Mouse (Mus musculus) embryonic facial prominence, embryonic 15.5 days (tissue): ENCODE measurements at regions not wholly inside any gene's neighbourhood (a gene's known extent, or its start where the extent isn't known, plus 50 kb on each side); places are given as distances from the start of the nearest gene placed in this dataset.

ENCODE experiments used
- ATAC-seq: fragments of 200-750 bp; cut with Nextera tagmentation; 2 replicates; pipeline ENCODE4 v1.8.0; 2017; ENCODE audit warnings: low read depth, moderate TSS enrichment; ENCODE audit not compliant: insufficient number of reproducible peaks, low FRiP score, low TSS enrichment
- H3K27ac ChIP-seq: fragments of 300-500 bp; sonication (generic); replicated peaks from 2 replicates; pipeline ENCODE4 v1.5.1; 2015; ENCODE audit warnings: mild to moderate bottlenecking, inconsistent platforms
- H3K27me3 ChIP-seq: fragments of 300-500 bp; sonication (generic); 2 replicates; pipeline ENCODE4 v1.6.1; 2015; ENCODE audit warnings: inconsistent platforms
- H3K36me3 ChIP-seq: fragments of 300-500 bp; sonication (generic); 2 replicates; pipeline ENCODE4 v1.6.1; 2015; ENCODE audit warnings: mild to moderate bottlenecking, inconsistent platforms
- H3K4me1 ChIP-seq: fragments of 300-500 bp; sonication (generic); 2 replicates; pipeline ENCODE4 v1.6.1; 2015; ENCODE audit warnings: inconsistent platforms
- H3K4me2 ChIP-seq: fragments of 300-500 bp; sonication (generic); replicated peaks from 2 replicates; pipeline ENCODE4 v1.6.1; 2015; ENCODE audit warnings: mild to moderate bottlenecking, inconsistent platforms
- H3K4me3 ChIP-seq: fragments of 300-500 bp; sonication (generic); replicated peaks from 2 replicates; pipeline ENCODE4 v1.5.1; 2015; ENCODE audit warnings: mild to moderate bottlenecking, inconsistent platforms
- H3K9ac ChIP-seq: fragments of 300-500 bp; sonication (generic); 2 replicates; pipeline ENCODE4 v1.6.1; 2015; ENCODE audit warnings: inconsistent platforms
- H3K9me3 ChIP-seq: fragments of 300-500 bp; sonication (generic); replicated peaks from 2 replicates; pipeline ENCODE4 v1.6.1; 2016; ENCODE audit warnings: inconsistent platforms
- WGBS: fragments of 180-500 bp; shearing (Covaris S2); methylation state at CpG from one replicate; pipeline ENCODE4 v1.1.7; 2015; 5-methylcytosine and 5-hydroxymethylcytosine counted together

GRCm38 (mm10) chr5:148741267-148742004 lies 187.7 kb downstream of the Katnal1 start:
- Histone ChIP-seq H3K27ac (no peak overlapping the region), H3K9me3 (no peaks in the 10 kb centered on the region), H3K27me3 (no peaks in the 10 kb centered on the region), H3K4me1 (no peaks in the 10 kb centered on the region; the same call in 1 of the 2 replicates), H3K9ac (no peak overlapping the region), H3K4me3 (no peak overlapping the region), H3K36me3 (no peaks in the 10 kb centered on the region), H3K4me2 (no peak overlapping the region)
- ATAC-seq, result no peak
- 83% methylated on average over 19 of the region's 19 CpGs for WGBS

- no peaks in the 10 kb centered on the region for H3K9me3 ChIP-seq
- no peak overlapping the region for H3K4me3 ChIP-seq
- no peak overlapping the region for H3K27ac ChIP-seq
- no peaks in the 10 kb centered on the region for H3K36me3 ChIP-seq
- ATAC-seq, result no peak
- no peak overlapping the region for H3K4me2 ChIP-seq
- no peaks in the 10 kb centered on the region for H3K27me3 ChIP-seq
- H3K4me1 ChIP-seq, result no peaks in the 10 kb centered on the region; the same call in 1 of the 2 replicates
- 58% methylated on average over 15 of the region's 15 CpGs for WGBS
- H3K9ac ChIP-seq, result no peak overlapping the region
These were observed 188.0 kb upstream of the Ubl3 start for GRCm38 (mm10) chr5:148740366-148741266.

- WGBS, result 72% methylated on average over 2 of the region's 2 CpGs
- H3K27ac ChIP-seq, result no peak overlapping the region
- H3K4me3 ChIP-seq, result no peak overlapping the region
- H3K4me1 ChIP-seq, result no peaks in the 10 kb centered on the region; the same call in 1 of the 2 replicates
- no peaks in the 10 kb centered on the region for H3K27me3 ChIP-seq
- H3K9ac ChIP-seq, result no peak overlapping the region
- H3K9me3 ChIP-seq, result no peaks in the 10 kb centered on the region
- H3K36me3 ChIP-seq, result no peaks in the 10 kb centered on the region
- no peak overlapping the region for H3K4me2 ChIP-seq
- ATAC-seq, result no peak
These were observed 187.1 kb upstream of the Ubl3 start for GRCm38 (mm10) chr5:148739672-148740071.

- Histone ChIP-seq H3K9me3 (no peaks in the 10 kb centered on the region), H3K4me2 (no peak overlapping the region), H3K4me3 (no peak overlapping the region), H3K9ac (no peak overlapping the region), H3K4me1 (no peaks in the 10 kb centered on the region; the same call in 1 of the 2 replicates), H3K36me3 (no peaks in the 10 kb centered on the region), H3K27ac (no peak overlapping the region), H3K27me3 (no peaks in the 10 kb centered on the region)
- ATAC-seq, result no peak
- 50% methylated on average over 3 of the region's 3 CpGs for WGBS
These were observed 186.6 kb upstream of the Ubl3 start for GRCm38 (mm10) chr5:148739141-148739540.

GRCm38 (mm10) chr5:148729541-148729940 lies 177.0 kb upstream of the Ubl3 start:
- H3K27ac ChIP-seq, result no peak overlapping the region
- H3K9me3 ChIP-seq, result no peaks in the 10 kb centered on the region
- no peak overlapping the region for H3K9ac ChIP-seq
- ATAC-seq, result no peak
- no peaks in the 10 kb centered on the region for H3K4me1 ChIP-seq
- 57% methylated on average over 15 of the region's 15 CpGs for WGBS
- H3K4me2 ChIP-seq, result no peak overlapping the region
- H3K36me3 ChIP-seq, result no peaks in the 10 kb centered on the region
- H3K27me3 ChIP-seq, result no peaks in the 10 kb centered on the region
- H3K4me3 ChIP-seq, result no peak overlapping the region

- no peak overlapping the region for H3K4me2 ChIP-seq
- no peak for ATAC-seq
- no peaks in the 10 kb centered on the region for H3K4me1 ChIP-seq
- 51% methylated on average over 1 of the region's 1 CpGs for WGBS
- no peaks in the 10 kb centered on the region for H3K9me3 ChIP-seq
- no peaks in the 10 kb centered on the region for H3K27me3 ChIP-seq
- no peak overlapping the region for H3K4me3 ChIP-seq
- H3K27ac ChIP-seq, result no peak overlapping the region
- no peaks in the 10 kb centered on the region for H3K36me3 ChIP-seq
- no peak overlapping the region for H3K9ac ChIP-seq
These were observed 175.9 kb upstream of the Ubl3 start for GRCm38 (mm10) chr5:148728492-148728891.

- Histone ChIP-seq H3K36me3 (no peaks in the 10 kb centered on the region), H3K4me2 (no peak overlapping the region), H3K4me1 (no peaks in the 10 kb centered on the region), H3K9ac (no peak overlapping the region), H3K4me3 (no peak overlapping the region), H3K9me3 (no peaks in the 10 kb centered on the region), H3K27me3 (no peaks in the 10 kb centered on the region), H3K27ac (no peak overlapping the region)
- no peak for ATAC-seq
- 76% methylated on average over 7 of the region's 7 CpGs for WGBS
These were observed 173.9 kb upstream of the Ubl3 start for GRCm38 (mm10) chr5:148726442-148726841.

GRCm38 (mm10) chr5:148724470-148724869 lies 171.9 kb upstream of the Ubl3 start:
- Histone ChIP-seq H3K4me2 (no peak overlapping the region), H3K4me1 (no peaks in the 10 kb centered on the region), H3K27me3 (no peaks in the 10 kb centered on the region), H3K4me3 (no peak overlapping the region), H3K36me3 (no peaks in the 10 kb centered on the region), H3K27ac (no peak overlapping the region), H3K9ac (no peak overlapping the region), H3K9me3 (no peaks in the 10 kb centered on the region)
- no peak for ATAC-seq
- 86% methylated on average over 6 of the region's 6 CpGs for WGBS

GRCm38 (mm10) chr5:148723677-148724227 lies 171.2 kb upstream of the Ubl3 start:
- Histone ChIP-seq H3K4me2 (no peak overlapping the region), H3K36me3 (no peaks in the 10 kb centered on the region), H3K27me3 (no peaks in the 10 kb centered on the region), H3K4me3 (no peak overlapping the region), H3K27ac (no peak overlapping the region), H3K4me1 (no peaks in the 10 kb centered on the region), H3K9me3 (no peaks in the 10 kb centered on the region), H3K9ac (no peak overlapping the region)
- WGBS, result 93% methylated on average over 11 of the region's 11 CpGs
- ATAC-seq, result no peak

GRCm38 (mm10) chr5:148720604-148721003 lies 168.0 kb upstream of the Ubl3 start:
- WGBS, result 84% methylated on average over 5 of the region's 5 CpGs
- no peak overlapping the region for H3K4me3 ChIP-seq
- peaks cover 6% of the 10 kb centered on the region; the same call in 1 of the 2 replicates for H3K9me3 ChIP-seq
- H3K36me3 ChIP-seq, result no peaks in the 10 kb centered on the region
- H3K4me1 ChIP-seq, result no peaks in the 10 kb centered on the region
- no peak overlapping the region for H3K27ac ChIP-seq
- no peaks in the 10 kb centered on the region for H3K27me3 ChIP-seq
- H3K9ac ChIP-seq, result no peak overlapping the region
- H3K4me2 ChIP-seq, result no peak overlapping the region
- ATAC-seq, result no peak

GRCm38 (mm10) chr5:148716633-148717032 lies 164.0 kb upstream of the Ubl3 start:
- 91% methylated on average over 6 of the region's 6 CpGs for WGBS
- ATAC-seq, result no peak

More at GRCm38 (mm10) chr5:148716633-148717032, 164.0 kb upstream of the Ubl3 start:
- no peaks in the 10 kb centered on the region for H3K27me3 ChIP-seq
- no peaks in the 10 kb centered on the region for H3K36me3 ChIP-seq
- H3K4me3 ChIP-seq, result no peak overlapping the region
- H3K9ac ChIP-seq, result no peak overlapping the region
- peaks cover 6% of the 10 kb centered on the region; the same call in 1 of the 2 replicates for H3K9me3 ChIP-seq
- H3K27ac ChIP-seq, result no peak overlapping the region
- H3K4me2 ChIP-seq, result no peak overlapping the region
- no peaks in the 10 kb centered on the region for H3K4me1 ChIP-seq
